In genomic region chr12:104605535-104606399, GRCm38 (mm10) we compare ENCODE assay signal across 12 mouse cellular contexts.
DNase-seq lines count a peak whose midpoint lies in the region; ATAC-seq lines count a peak whose summit lies in the region.
"Had no signal": no experiment of that assay in that cellular context is flagged by ENCODE, and none has a peak within 500 bp of the region (broad histone marks: within the 10 kb centered on the region; RNA-seq: fewer than 3 reads in every experiment).

No protein-coding gene starts in this region.

- 0 out of 2 replicates have a peak overlapping the region, but pooled peaks have one; percentile 31 for H3K27ac ChIP-seq in forebrain, embryonic 10.5 days
- no peak overlapping the region for H3K27ac ChIP-seq in forebrain, embryonic 16.5 days (ENCODE audit: low read length)
- H3K27ac ChIP-seq in lung, embryonic 16.5 days (ENCODE audit: low read length): no peak overlapping the region
- no peak overlapping the region for H3K27ac ChIP-seq in hindbrain, embryonic 14.5 days
- H3K27ac ChIP-seq: midbrain, embryonic 15.5 days had no signal

- H3K4me2 ChIP-seq in forebrain, embryonic 16.5 days (ENCODE audit: low read length): no peak overlapping the region
- H3K4me2 ChIP-seq in lung, embryonic 16.5 days (ENCODE audit: low read depth, low read length): no peak overlapping the region
- H3K4me2 ChIP-seq in hindbrain, embryonic 14.5 days (replicated peaks): no peak overlapping the region
- H3K4me2 ChIP-seq: midbrain, embryonic 15.5 days had no signal

- no peaks in the 10 kb centered on the region for H3K27me3 ChIP-seq in forebrain, embryonic 10.5 days (ENCODE audit: poor library complexity, severe bottlenecking)
- H3K27me3 ChIP-seq in forebrain, embryonic 16.5 days (replicated peaks; ENCODE audit: control insufficient read depth, insufficient read depth, low read length): no peaks in the 10 kb centered on the region
- H3K27me3 ChIP-seq in lung, embryonic 16.5 days (ENCODE audit: control insufficient read depth, insufficient read depth, low read depth, low read length): no peaks in the 10 kb centered on the region
- H3K27me3 ChIP-seq in hindbrain, embryonic 14.5 days (ENCODE audit: control insufficient read depth, insufficient read depth, low read length): no peaks in the 10 kb centered on the region
- H3K27me3 ChIP-seq: midbrain, embryonic 15.5 days had no signal

- 89% methylated on average over 24 of the region's 24 CpGs for WGBS in forebrain, embryonic 10.5 days
- WGBS in forebrain, embryonic 16.5 days: 83% methylated on average over 24 of the region's 24 CpGs
- WGBS in lung, embryonic 16.5 days: 30% methylated on average over 24 of the region's 24 CpGs
- WGBS in hindbrain, embryonic 14.5 days: 61% methylated on average over 24 of the region's 24 CpGs

- DNase-seq in forebrain, embryonic 10.5 days (ENCODE audit: extremely low spot score, low spot score): no peak
- DNase-seq in lung, postnatal 25 days (ENCODE audit: low spot score): no peak
- no peak for DNase-seq in hindbrain, embryonic 14.5 days (ENCODE audit: low spot score)
- DNase-seq in lung, postnatal 36 days: peak; percentile 10
- DNase-seq in thymus, postnatal 10 days (ENCODE audit: low spot score in 2 of 2): no peak
- no peak for DNase-seq in cerebellum, adult 18-20 months
- DNase-seq: cerebellum, postnatal 25 days had no signal

- ATAC-seq in forebrain, embryonic 16.5 days: no peak
- peak; percentile 94 for ATAC-seq in lung, embryonic 16.5 days (ENCODE audit: low read depth)
- ATAC-seq in hindbrain, embryonic 14.5 days (ENCODE audit: low FRiP score): 0 out of 2 replicates have a peak, but pooled peaks have one; percentile 42
- ATAC-seq: forebrain, embryonic 14.5 days; midbrain, embryonic 15.5 days; Patski had no signal

- no peaks in the 10 kb centered on the region for H3K36me3 ChIP-seq in forebrain, embryonic 10.5 days (replicated peaks)
- H3K36me3 ChIP-seq in forebrain, embryonic 16.5 days (ENCODE audit: control insufficient read depth, insufficient read depth): no peaks in the 10 kb centered on the region
- no peaks in the 10 kb centered on the region for H3K36me3 ChIP-seq in lung, embryonic 16.5 days (ENCODE audit: control insufficient read depth, insufficient read depth, low read length)
- H3K36me3 ChIP-seq in hindbrain, embryonic 14.5 days (replicated peaks; ENCODE audit: control insufficient read depth, insufficient read depth): no peaks in the 10 kb centered on the region
- H3K36me3 ChIP-seq: midbrain, embryonic 15.5 days had no signal

- H3K4me1 ChIP-seq in forebrain, embryonic 10.5 days: peaks cover 6% of the 10 kb centered on the region
- H3K4me1 ChIP-seq in forebrain, embryonic 16.5 days (replicated peaks; ENCODE audit: control insufficient read depth, insufficient read depth, low read length): no peaks in the 10 kb centered on the region
- peaks cover 3% of the 10 kb centered on the region; the same call in 1 of the 2 replicates for H3K4me1 ChIP-seq in lung, embryonic 16.5 days (replicated peaks; ENCODE audit: control insufficient read depth, insufficient read depth, low read length)
- no peaks in the 10 kb centered on the region for H3K4me1 ChIP-seq in hindbrain, embryonic 14.5 days (replicated peaks; ENCODE audit: control insufficient read depth, insufficient read depth, low read length)

- H3K9ac ChIP-seq in forebrain, embryonic 16.5 days (replicated peaks; ENCODE audit: low read depth, low read length): no peak overlapping the region
- no peak overlapping the region for H3K9ac ChIP-seq in lung, embryonic 16.5 days (ENCODE audit: low read length)
- no peak overlapping the region for H3K9ac ChIP-seq in hindbrain, embryonic 14.5 days
- H3K9ac ChIP-seq: midbrain, embryonic 15.5 days had no signal

- no peaks in the 10 kb centered on the region for H3K9me3 ChIP-seq in forebrain, embryonic 10.5 days
- no peaks in the 10 kb centered on the region for H3K9me3 ChIP-seq in forebrain, embryonic 16.5 days (ENCODE audit: control insufficient read depth, low read length)
- H3K9me3 ChIP-seq in lung, embryonic 16.5 days (ENCODE audit: control insufficient read depth, low read length): no peaks in the 10 kb centered on the region
- H3K9me3 ChIP-seq in hindbrain, embryonic 14.5 days (ENCODE audit: control insufficient read depth, low read length): 0 out of 2 replicates have a peak, but pooled peaks cover 5% of the 10 kb centered on the region

- H3K4me3 ChIP-seq in forebrain, embryonic 10.5 days: no peak overlapping the region
- no peak overlapping the region for H3K4me3 ChIP-seq in forebrain, embryonic 16.5 days (replicated peaks; ENCODE audit: low read length)
- no peak overlapping the region for H3K4me3 ChIP-seq in lung, embryonic 16.5 days (ENCODE audit: low read length)
- H3K4me3 ChIP-seq in hindbrain, embryonic 14.5 days (replicated peaks; ENCODE audit: low read length): no peak overlapping the region
- H3K4me3 ChIP-seq: midbrain, embryonic 15.5 days had no signal
